Mouse (Mus musculus): ENCODE data around the gene Gars. TPM values are rescaled to one million over a fixed set of nuclear protein-coding genes. Genes with fewer than 3 reads are reported as not detected.

The Gars gene
- polyA plus RNA-seq, 1 experiment from 2014 or later: 107 TPM

- WGBS: 79% methylated on average over 11 of the region's 11 CpGs
- H3K27me3 ChIP-seq (ENCODE audit: insufficient read depth, low read length): no peaks in the 10 kb centered on the region
- ATAC-seq (replicated peaks; ENCODE audit: low FRiP score, low read depth) (no peak), DNase-seq (ENCODE audit: low spot score) (no peak)
- no peak for TF ChIP-seq CTCF (IDR thresholded peaks at IDR 0.05; ENCODE audit: low read depth)
- H3K36me3 ChIP-seq (ENCODE audit: insufficient read depth, low read length): peaks cover 50% of the 10 kb centered on the region
- H3K9me3 ChIP-seq (replicated peaks; ENCODE audit: low read length): no peaks in the 10 kb centered on the region
- H3K27ac ChIP-seq: no peak overlapping the region
- no peak overlapping the region for H3K9ac ChIP-seq (ENCODE audit: low read depth, low read length)
- H3K4me1 ChIP-seq (replicated peaks; ENCODE audit: insufficient read depth, low read length): no peaks in the 10 kb centered on the region
- H3K4me2 ChIP-seq (ENCODE audit: low read length): no peak overlapping the region
- no peak overlapping the region for H3K4me3 ChIP-seq (replicated peaks; ENCODE audit: low read depth, low read length)
These were observed 23.5 kb downstream of the Gars start for GRCm38 (mm10) chr6:55061328-55061727.

- Histone ChIP-seq H3K27ac (no peak overlapping the region), H3K9ac (ENCODE audit: low read depth, low read length) (no peak overlapping the region), H3K4me2 (ENCODE audit: low read length) (no peak overlapping the region), H3K4me1 (replicated peaks; ENCODE audit: insufficient read depth, low read length) (no peaks in the 10 kb centered on the region), H3K36me3 (ENCODE audit: insufficient read depth, low read length) (peaks cover 52% of the 10 kb centered on the region), H3K9me3 (replicated peaks; ENCODE audit: low read length) (no peaks in the 10 kb centered on the region), H3K27me3 (ENCODE audit: insufficient read depth, low read length) (no peaks in the 10 kb centered on the region), H3K4me3 (replicated peaks; ENCODE audit: low read depth, low read length) (no peak overlapping the region)
- ATAC-seq (replicated peaks; ENCODE audit: low FRiP score, low read depth) (no peak), DNase-seq (ENCODE audit: low spot score) (no peak)
- no peak for TF ChIP-seq CTCF (IDR thresholded peaks at IDR 0.05; ENCODE audit: low read depth)
- 72% methylated on average over 5 of the region's 5 CpGs for WGBS
These were observed 24.4 kb downstream of the Gars start for GRCm38 (mm10) chr6:55062200-55062599.

- H3K4me1 ChIP-seq (replicated peaks; ENCODE audit: insufficient read depth, low read length): no peaks in the 10 kb centered on the region
- 89% methylated on average over 9 of the region's 9 CpGs for whole genome bisulfite sequencing
- TF ChIP-seq CTCF (IDR thresholded peaks at IDR 0.05; ENCODE audit: low read depth): no peak
- no peaks in the 10 kb centered on the region for H3K9me3 ChIP-seq (replicated peaks; ENCODE audit: low read length)
- ATAC-seq (replicated peaks; ENCODE audit: low FRiP score, low read depth) (no peak), DNase-seq (ENCODE audit: low spot score) (no peak)
- H3K36me3 ChIP-seq (ENCODE audit: insufficient read depth, low read length): peaks cover 56% of the 10 kb centered on the region
- H3K9ac ChIP-seq (ENCODE audit: low read depth, low read length): no peak overlapping the region
- no peak overlapping the region for H3K4me3 ChIP-seq (replicated peaks; ENCODE audit: low read depth, low read length)
- no peak overlapping the region for H3K4me2 ChIP-seq (ENCODE audit: low read length)
- no peaks in the 10 kb centered on the region for H3K27me3 ChIP-seq (ENCODE audit: insufficient read depth, low read length)
- no peak overlapping the region for H3K27ac ChIP-seq
These were observed 26.1 kb downstream of the Gars start for GRCm38 (mm10) chr6:55063793-55064476.

GRCm38 (mm10) chr6:55064477-55064827, 26.6 kb downstream of the Gars start:
- no peak for ATAC-seq (replicated peaks; ENCODE audit: low FRiP score, low read depth)
- no peak overlapping the region for H3K27ac ChIP-seq
- H3K4me1 ChIP-seq (replicated peaks; ENCODE audit: insufficient read depth, low read length): no peaks in the 10 kb centered on the region
- no peak overlapping the region for H3K4me2 ChIP-seq (ENCODE audit: low read length)
- no peak overlapping the region for H3K4me3 ChIP-seq (replicated peaks; ENCODE audit: low read depth, low read length)
- H3K9me3 ChIP-seq (replicated peaks; ENCODE audit: low read length): no peaks in the 10 kb centered on the region
- no peak for DNase-seq (ENCODE audit: low spot score)
- no peak for TF ChIP-seq CTCF (IDR thresholded peaks at IDR 0.05; ENCODE audit: low read depth)
- H3K9ac ChIP-seq (ENCODE audit: low read depth, low read length): no peak overlapping the region
- H3K27me3 ChIP-seq (ENCODE audit: insufficient read depth, low read length): no peaks in the 10 kb centered on the region
- peaks cover 61% of the 10 kb centered on the region for H3K36me3 ChIP-seq (ENCODE audit: insufficient read depth, low read length)
- 94% methylated on average over 7 of the region's 7 CpGs for WGBS

- Histone ChIP-seq H3K27me3 (ENCODE audit: insufficient read depth, low read length) (no peaks in the 10 kb centered on the region), H3K36me3 (ENCODE audit: insufficient read depth, low read length) (peaks cover 55% of the 10 kb centered on the region), H3K4me2 (ENCODE audit: low read length) (no peak overlapping the region), H3K27ac (no peak overlapping the region), H3K9ac (ENCODE audit: low read depth, low read length) (no peak overlapping the region), H3K4me3 (replicated peaks; ENCODE audit: low read depth, low read length) (no peak overlapping the region), H3K4me1 (replicated peaks; ENCODE audit: insufficient read depth, low read length) (no peaks in the 10 kb centered on the region), H3K9me3 (replicated peaks; ENCODE audit: low read length) (no peaks in the 10 kb centered on the region)
- WGBS: 92% methylated on average over 2 of the region's 2 CpGs
- ATAC-seq (replicated peaks; ENCODE audit: low FRiP score, low read depth): no peak
- no peak for TF ChIP-seq CTCF (IDR thresholded peaks at IDR 0.05; ENCODE audit: low read depth)
- no peak for DNase-seq (ENCODE audit: low spot score)
These were observed 28.1 kb downstream of the Gars start for GRCm38 (mm10) chr6:55065903-55066302.

- peaks cover 52% of the 10 kb centered on the region for H3K36me3 ChIP-seq (ENCODE audit: insufficient read depth, low read length)
- no peak overlapping the region for H3K27ac ChIP-seq
- no peak for DNase-seq (ENCODE audit: low spot score)
- H3K4me2 ChIP-seq (ENCODE audit: low read length): no peak overlapping the region
- no peak for TF ChIP-seq CTCF (IDR thresholded peaks at IDR 0.05; ENCODE audit: low read depth)
- ATAC-seq (replicated peaks; ENCODE audit: low FRiP score, low read depth): no peak
- H3K9me3 ChIP-seq (replicated peaks; ENCODE audit: low read length): no peaks in the 10 kb centered on the region
- 80% methylated on average over 4 of the region's 4 CpGs for whole genome bisulfite sequencing
- no peaks in the 10 kb centered on the region for H3K27me3 ChIP-seq (ENCODE audit: insufficient read depth, low read length)
- no peak overlapping the region for H3K4me3 ChIP-seq (replicated peaks; ENCODE audit: low read depth, low read length)
- no peaks in the 10 kb centered on the region for H3K4me1 ChIP-seq (replicated peaks; ENCODE audit: insufficient read depth, low read length)
- no peak overlapping the region for H3K9ac ChIP-seq (ENCODE audit: low read depth, low read length)
These were observed 38.9 kb downstream of the Gars start for GRCm38 (mm10) chr6:55076561-55077255.
